Mouse (Mus musculus) midbrain, embryonic 13.5 days (tissue): ENCODE measurements at regions not wholly inside any gene's neighbourhood (a gene's known extent, or its start where the extent isn't known, plus 50 kb on each side); places are given as distances from the start of the nearest gene placed in this dataset.

ENCODE experiments used
- ATAC-seq: fragments of 200-750 bp; cut with Nextera tagmentation; 2 replicates; pipeline ENCODE4 v1.8.0; 2017; ENCODE audit warnings: mild to moderate bottlenecking, moderate TSS enrichment, moderate library complexity
- H3K27ac ChIP-seq: fragments of 300-500 bp; sonication (generic); 2 replicates; pipeline ENCODE4 v1.5.1; 2015; ENCODE audit warnings: inconsistent platforms, mild to moderate bottlenecking, moderate library complexity
- H3K27me3 ChIP-seq: fragments of 300-500 bp; sonication (generic); 2 replicates; pipeline ENCODE4 v1.6.1; 2015; ENCODE audit warnings: mild to moderate bottlenecking, inconsistent platforms
- H3K36me3 ChIP-seq: fragments of 300-500 bp; sonication (generic); 2 replicates; pipeline ENCODE4 v1.6.1; 2015; ENCODE audit warnings: mild to moderate bottlenecking, inconsistent platforms
- H3K4me1 ChIP-seq: fragments of 300-500 bp; sonication (generic); replicated peaks from 2 replicates; pipeline ENCODE4 v1.6.1; 2015; ENCODE audit warnings: inconsistent platforms
- H3K4me2 ChIP-seq: fragments of 300-500 bp; sonication (generic); replicated peaks from 2 replicates; pipeline ENCODE4 v1.6.1; 2015; ENCODE audit warnings: moderate library complexity, mild to moderate bottlenecking, inconsistent platforms
- H3K4me3 ChIP-seq: fragments of 300-500 bp; sonication (generic); replicated peaks from 2 replicates; pipeline ENCODE4 v1.5.1; 2015; ENCODE audit warnings: mild to moderate bottlenecking, inconsistent platforms
- H3K9ac ChIP-seq: fragments of 300-500 bp; sonication (generic); replicated peaks from 2 replicates; pipeline ENCODE4 v1.6.1; 2015; ENCODE audit warnings: mild to moderate bottlenecking, inconsistent platforms
- H3K9me3 ChIP-seq: fragments of 300-500 bp; sonication (generic); 2 replicates; pipeline ENCODE4 v1.6.1; 2016; ENCODE audit warnings: mild to moderate bottlenecking, inconsistent platforms
- WGBS: fragments of 180-500 bp; shearing (Covaris S2); methylation state at CpG from one replicate; pipeline ENCODE4 v1.1.7; 2015; 5-methylcytosine and 5-hydroxymethylcytosine counted together

DNA sequence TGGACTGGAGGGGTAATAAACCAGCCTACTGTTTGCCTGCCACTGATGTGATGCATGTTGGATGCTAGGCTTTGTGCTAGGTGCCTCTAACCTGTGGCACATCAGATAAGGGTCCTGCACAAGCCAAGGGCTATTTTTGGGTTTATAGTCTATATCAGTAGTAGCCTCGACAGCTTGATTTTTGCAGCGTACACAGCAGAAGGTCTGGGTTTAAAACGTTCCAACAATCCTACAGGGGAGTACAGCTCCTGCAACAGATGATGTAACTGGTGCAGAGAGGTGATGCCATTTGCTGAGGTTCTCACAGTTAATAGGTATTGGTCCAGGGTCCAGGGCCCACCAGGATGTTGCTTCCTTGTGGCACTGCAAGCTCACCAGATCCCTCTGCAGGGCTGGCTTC is 63.9 kb upstream of the Ldlrad3 start:
- no peak overlapping the region for H3K4me2 ChIP-seq
- no peak overlapping the region for H3K27ac ChIP-seq
- H3K36me3 ChIP-seq = no peaks in the 10 kb centered on the region
- ATAC-seq = no peak
- no peak overlapping the region for H3K9ac ChIP-seq
- WGBS = 88% methylated on average over 3 of the region's 3 CpGs
- H3K4me3 ChIP-seq = no peak overlapping the region
- no peaks in the 10 kb centered on the region for H3K27me3 ChIP-seq
- no peaks in the 10 kb centered on the region for H3K4me1 ChIP-seq
- no peaks in the 10 kb centered on the region for H3K9me3 ChIP-seq

DNA sequence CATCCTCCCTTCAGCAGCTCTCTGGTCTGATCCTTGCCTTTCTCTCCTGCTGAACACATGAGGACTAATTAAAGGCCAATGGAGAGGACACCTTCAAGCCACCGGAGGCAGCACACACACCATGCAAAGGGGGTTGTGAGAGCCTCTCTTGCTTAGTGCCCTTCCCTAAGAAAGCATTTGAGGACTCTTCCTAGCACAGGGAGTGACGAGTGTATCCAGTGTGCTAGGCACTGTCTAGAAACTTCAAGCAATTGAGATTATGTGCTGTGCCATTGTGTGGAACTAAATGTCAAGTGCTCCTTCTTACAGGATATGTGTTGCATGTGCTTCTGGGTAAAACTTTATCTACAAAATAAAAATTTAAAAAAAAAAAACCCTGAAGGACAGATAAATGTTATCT is 60.3 kb upstream of the Ldlrad3 start:
- WGBS = 55% methylated on average over 2 of the region's 2 CpGs
- ATAC-seq = no peak

DNA sequence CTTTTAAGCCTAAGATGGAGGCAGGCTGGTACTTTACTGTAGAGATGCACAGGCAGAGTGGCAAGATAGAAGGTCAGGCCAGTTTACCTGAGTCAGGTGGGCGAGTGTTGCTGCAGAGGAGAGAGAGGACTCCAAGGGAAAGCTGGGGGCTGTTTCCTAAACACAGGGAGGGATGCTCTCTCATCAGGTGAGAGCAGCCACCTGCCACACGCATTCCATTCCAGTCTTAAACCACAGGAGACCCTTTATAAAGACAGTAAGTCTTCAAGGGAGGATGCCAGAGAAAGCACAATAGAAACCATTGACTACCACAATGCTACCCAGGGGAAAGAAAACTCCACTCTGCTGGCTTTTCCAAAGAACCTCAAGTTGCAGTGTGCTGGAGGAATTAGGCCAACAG is 58.3 kb upstream of the Ldlrad3 start:
- no peak for ATAC-seq
- Histone ChIP-seq H3K4me2 (no peak overlapping the region), H3K4me3 (no peak overlapping the region), H3K36me3 (no peaks in the 10 kb centered on the region), H3K27ac (no peak overlapping the region), H3K4me1 (peaks cover 12% of the 10 kb centered on the region; the same call in 1 of the 2 replicates), H3K9ac (no peak overlapping the region), H3K27me3 (0 out of 2 replicates have a peak, but pooled peaks cover 3% of the 10 kb centered on the region), H3K9me3 (no peaks in the 10 kb centered on the region)
- WGBS = 34% methylated on average over 2 of the region's 2 CpGs

More for the DNA sequence above, 60.3 kb upstream of the Ldlrad3 start:
- Histone ChIP-seq H3K4me1 (peaks cover 5% of the 10 kb centered on the region; the same call in 1 of the 2 replicates), H3K4me3 (no peak overlapping the region), H3K9ac (no peak overlapping the region), H3K36me3 (no peaks in the 10 kb centered on the region), H3K4me2 (no peak overlapping the region), H3K27ac (no peak overlapping the region), H3K27me3 (0 out of 2 replicates have a peak, but pooled peaks cover 3% of the 10 kb centered on the region), H3K9me3 (no peaks in the 10 kb centered on the region)

DNA sequence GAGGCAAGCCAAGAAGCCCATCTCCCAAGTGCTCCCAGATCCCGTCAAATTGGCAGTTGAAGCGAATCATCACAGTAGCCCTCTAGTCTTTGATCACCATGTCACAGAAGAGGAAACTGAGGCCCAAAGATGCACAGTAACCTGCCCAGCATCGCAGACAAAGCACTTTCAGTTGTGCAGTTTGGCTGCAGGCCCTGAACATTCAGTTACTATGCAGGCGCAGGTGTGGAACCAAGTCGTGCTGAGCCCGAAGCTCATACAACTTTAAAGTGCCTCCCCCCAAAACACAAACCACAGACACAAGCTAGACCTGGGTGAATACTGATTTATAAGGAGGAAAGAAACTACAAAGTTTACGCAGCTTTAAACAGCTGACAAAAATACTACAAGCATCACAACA is 55.4 kb upstream of the Ldlrad3 start:
- Histone ChIP-seq H3K4me1 (peaks cover 16% of the 10 kb centered on the region; the same call in 1 of the 2 replicates), H3K4me3 (no peak overlapping the region), H3K4me2 (no peak overlapping the region), H3K9me3 (no peaks in the 10 kb centered on the region), H3K36me3 (no peaks in the 10 kb centered on the region), H3K9ac (no peak overlapping the region), H3K27me3 (0 out of 2 replicates have a peak, but pooled peaks cover 3% of the 10 kb centered on the region), H3K27ac (no peak overlapping the region)
- ATAC-seq = no peak
- WGBS = 80% methylated on average over 7 of the region's 7 CpGs

DNA sequence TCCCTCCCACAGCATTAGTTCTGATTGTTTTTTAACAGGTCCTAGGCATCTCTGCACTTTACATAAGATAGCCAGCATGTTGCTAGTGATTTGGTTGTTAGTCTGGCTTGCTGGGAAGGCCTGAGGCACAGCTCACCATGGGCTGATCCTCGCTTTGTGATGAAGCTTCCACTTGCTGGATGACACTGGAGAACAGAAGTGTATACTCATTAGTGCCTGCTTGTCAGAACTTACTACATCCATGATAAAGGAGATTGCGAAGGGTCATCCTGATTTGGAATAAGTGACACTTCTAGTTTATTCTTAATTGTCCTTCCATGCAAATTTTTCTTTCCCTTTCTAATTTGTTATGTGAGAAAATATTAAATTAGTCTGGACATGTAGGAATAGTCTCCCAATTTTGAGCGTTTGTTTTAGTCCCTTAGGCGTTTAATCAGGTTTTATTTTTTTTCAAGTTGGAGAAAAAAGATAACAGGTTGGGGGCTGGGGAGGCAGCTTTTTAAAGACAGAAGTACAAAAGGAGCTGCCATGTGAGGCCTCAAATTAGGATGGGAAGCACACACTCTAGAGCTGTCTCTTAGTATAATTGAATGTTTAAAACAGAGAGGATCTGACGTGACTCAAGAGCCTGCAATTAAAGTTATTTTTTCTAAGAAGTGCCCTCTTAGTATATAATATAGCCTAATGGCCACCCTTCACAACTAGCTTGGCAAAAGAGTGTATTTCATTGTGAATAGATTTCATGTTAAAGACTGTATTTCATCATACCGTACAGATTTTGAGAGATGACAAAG is 53.7 kb upstream of the Ldlrad3 start:
- WGBS = 69% methylated on average over 6 of the region's 6 CpGs
- ATAC-seq = peak; percentile 48; the same call in 1 of the 2 replicates

More for the DNA sequence above, 53.7 kb upstream of the Ldlrad3 start:
- H3K9me3 ChIP-seq = no peaks in the 10 kb centered on the region
- 0 out of 2 replicates have a peak, but pooled peaks cover 3% of the 10 kb centered on the region for H3K27me3 ChIP-seq
- H3K4me3 ChIP-seq = no peak overlapping the region
- H3K4me1 ChIP-seq = peaks cover 15% of the 10 kb centered on the region; the same call in 1 of the 2 replicates
- no peak overlapping the region for H3K9ac ChIP-seq
- no peak overlapping the region for H3K4me2 ChIP-seq
- H3K36me3 ChIP-seq = no peaks in the 10 kb centered on the region
- no peak overlapping the region for H3K27ac ChIP-seq
